Mouse (Mus musculus): ENCODE results near the gene Ap3d1.

DNA sequence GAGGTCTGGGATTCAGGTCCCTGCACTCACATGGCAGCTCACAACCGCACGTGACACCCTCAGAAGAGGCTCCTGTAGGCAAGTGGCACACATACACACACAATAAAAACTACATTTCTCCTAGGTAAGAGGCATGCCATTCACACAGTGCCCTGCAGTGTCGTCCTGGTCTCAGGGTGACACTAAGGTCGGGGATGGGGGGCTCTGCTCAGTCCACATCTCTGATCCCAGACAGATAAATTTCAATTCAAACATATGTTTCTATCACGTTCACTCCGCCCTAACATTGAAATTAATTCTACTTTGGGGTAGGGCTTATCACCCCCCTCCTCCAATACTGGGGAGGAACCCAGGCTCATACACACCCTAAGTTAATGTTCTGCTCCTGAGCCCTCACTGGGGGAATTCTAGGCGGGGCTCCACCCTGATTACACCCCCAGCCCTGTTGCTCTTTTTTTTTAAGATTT lies 42.0 kb downstream of the Ap3d1 start:
- TF ChIP-seq CTCF (IDR thresholded peaks at IDR 0.05; ENCODE audit: insufficient read depth, low read length), result no peak
- TF ChIP-seq POLR2A (IDR thresholded peaks at IDR 0.05; ENCODE audit: borderline replicate concordance, extremely low read depth, low read depth, low read length), result no peak
